Mouse (Mus musculus): Measurements from ENCODE around the gene Cpa4.

Gene Cpa4

DNA sequence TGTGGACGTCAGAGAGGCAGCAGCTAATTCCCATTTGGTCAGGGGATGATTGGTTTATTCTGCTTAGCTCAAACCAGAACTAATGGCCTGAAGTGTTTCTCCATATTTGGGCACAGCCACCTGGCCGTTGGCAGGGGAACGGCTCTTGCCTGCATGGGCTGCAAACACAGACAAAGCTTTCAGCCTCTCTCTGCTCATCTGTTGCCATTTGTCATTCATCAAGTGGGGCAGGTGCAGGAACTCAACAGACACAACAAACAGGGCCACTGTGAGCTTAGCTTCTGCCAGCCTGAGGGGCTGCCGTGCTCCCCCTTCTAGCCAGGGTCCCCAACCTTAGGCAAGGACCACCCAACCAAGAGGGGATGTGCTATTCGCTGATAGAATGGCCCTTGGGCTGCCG is 60.0 kb downstream of the Cpa4 start:
- no peak for DNase-seq (ENCODE audit: low spot score)

DNA sequence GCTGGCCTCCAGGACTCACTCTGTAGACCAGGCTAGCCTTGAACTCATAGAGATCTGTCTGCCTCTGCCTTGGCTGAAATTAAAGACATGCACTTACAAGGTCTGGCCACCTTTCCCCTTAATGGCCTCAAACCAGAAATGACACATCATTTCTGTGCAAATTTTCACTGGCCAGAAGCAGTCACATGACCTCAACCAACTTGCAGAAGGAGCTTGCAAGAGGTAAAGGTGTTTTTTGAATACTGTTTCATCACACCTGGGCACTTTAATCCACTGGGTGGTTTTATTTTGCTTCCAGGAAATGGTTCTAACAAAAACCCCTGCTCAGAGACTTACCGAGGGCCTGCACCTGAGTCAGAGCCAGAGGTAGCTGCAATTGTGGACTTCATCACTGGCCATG is 61.8 kb downstream of the Cpa4 start:
- DNase-seq (ENCODE audit: low spot score): no peak

DNA sequence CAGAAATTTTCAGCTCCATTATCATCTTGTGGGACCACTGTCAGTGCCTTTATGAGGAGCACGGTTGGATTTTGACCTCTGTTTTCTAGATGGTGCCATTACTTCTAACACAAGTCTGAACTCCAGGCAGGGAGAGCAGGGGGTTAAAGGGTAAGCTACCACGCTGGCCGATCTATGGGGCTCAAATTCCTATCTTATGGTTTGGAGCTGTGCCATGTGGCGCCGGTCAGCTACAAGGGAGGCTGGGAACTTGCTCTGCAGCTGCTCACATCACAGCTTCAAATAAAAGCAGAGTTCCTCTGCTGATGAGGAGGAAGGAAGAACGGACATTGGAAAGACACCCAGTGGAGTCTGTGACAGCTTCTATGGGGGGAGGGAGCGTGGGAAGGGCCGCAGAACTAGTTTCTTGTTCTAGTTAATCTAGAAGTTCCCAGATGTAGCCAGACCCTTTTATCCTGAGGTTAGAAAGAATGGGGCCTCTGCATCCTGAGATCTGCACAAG is 67.2 kb downstream of the Cpa4 start:
- no peak for DNase-seq (ENCODE audit: low spot score)

DNA sequence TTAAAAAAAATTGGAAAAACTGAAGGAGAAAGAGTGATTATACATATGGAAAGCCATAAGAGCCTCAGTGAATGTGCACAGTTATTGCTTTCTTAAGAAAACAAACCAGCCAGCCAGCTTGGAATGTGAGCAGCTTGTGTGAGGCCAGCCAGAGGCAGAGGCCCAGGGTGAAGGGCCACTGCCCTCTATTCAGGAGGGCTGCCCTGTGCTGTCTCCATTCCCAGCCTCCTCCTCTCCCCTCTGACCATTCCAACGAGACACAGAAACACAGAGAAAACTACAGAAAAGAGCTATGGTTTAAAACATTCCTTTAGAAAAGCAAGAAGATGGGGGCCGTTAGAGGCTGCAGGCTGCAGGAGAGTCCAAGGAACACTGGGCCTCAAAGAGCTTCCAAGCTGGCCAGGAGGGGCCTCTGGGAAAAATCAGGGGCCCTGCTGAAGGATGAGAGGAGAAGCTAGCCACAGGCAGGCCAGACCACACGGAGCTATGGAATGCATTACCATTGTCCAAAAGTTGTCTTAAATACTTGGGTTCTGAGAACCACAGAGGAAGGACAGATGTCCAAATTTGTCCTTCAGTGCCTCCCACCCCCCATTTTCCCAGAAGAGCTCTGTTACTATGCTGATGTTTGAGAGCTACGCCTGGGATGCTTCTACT is 68.1 kb downstream of the Cpa4 start:
- no peak for DNase-seq (ENCODE audit: low spot score)

DNA sequence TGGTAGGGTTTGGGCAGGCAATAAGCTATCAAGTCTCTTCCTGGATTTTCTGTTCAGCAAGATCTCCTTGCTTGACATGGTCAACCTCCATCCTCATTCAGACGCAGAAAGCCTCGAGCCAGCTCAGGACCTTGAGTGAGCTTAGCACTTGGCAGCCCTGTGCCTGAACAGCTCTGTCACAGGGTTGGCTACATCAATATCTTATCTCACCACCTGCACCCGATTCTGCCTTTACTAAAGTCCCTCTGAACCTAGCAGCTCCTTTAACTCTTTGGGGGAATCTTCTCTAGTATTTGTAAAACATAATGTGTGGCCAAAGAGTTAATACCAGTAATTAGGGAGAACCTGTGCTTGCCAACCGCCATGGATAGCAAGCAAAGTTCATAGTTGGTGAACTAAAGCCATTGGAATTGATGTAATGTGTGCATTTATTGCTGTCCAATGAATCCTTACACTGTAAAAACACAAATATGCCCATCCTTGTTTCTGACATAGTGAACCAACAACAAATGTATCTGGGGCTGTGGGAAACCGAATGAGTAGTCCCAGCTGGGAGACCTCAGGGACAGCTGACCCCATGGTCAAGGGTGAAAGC is 70.6 kb downstream of the Cpa4 start, which contains the start of gene Cpa1:
Cpa1 (plus strand) TSS at position 545 of the 595 bp plus-strand sequence.
- no peak for DNase-seq (ENCODE audit: low spot score)

Measured in lung, postnatal 25 days (tissue).